Mouse (Mus musculus) neural tube, embryonic 12.5 days (tissue): ENCODE data around the gene Arhgef40. TPM values are rescaled to one million over a fixed set of nuclear protein-coding genes. Genes with fewer than 3 reads are reported as not detected.

Experiments
- ATAC-seq: fragments of 200-750 bp; cut with Nextera tagmentation; 2 replicates; pipeline ENCODE4 v1.8.0; 2017; ENCODE audit warnings: low read depth, mild to moderate bottlenecking, moderate TSS enrichment, moderate library complexity; ENCODE audit not compliant: low FRiP score
- H3K27ac ChIP-seq: fragments of 300-500 bp; sonication (generic); 2 replicates; pipeline ENCODE4 v1.5.1; 2016
- H3K27me3 ChIP-seq: fragments of 300-500 bp; sonication (generic); replicated peaks from 2 replicates; pipeline ENCODE4 v1.6.1; 2016; ENCODE audit warnings: mild to moderate bottlenecking
- H3K36me3 ChIP-seq: fragments of 300-500 bp; sonication (generic); 2 replicates; pipeline ENCODE4 v1.6.1; 2016; ENCODE audit warnings: mild to moderate bottlenecking
- H3K4me1 ChIP-seq: fragments of 300-500 bp; sonication (generic); 2 replicates; pipeline ENCODE4 v1.6.1; 2016
- H3K4me2 ChIP-seq: fragments of 300-500 bp; sonication (generic); replicated peaks from 2 replicates; pipeline ENCODE4 v1.6.1; 2016; ENCODE audit warnings: mild to moderate bottlenecking
- H3K4me3 ChIP-seq: fragments of 300-500 bp; sonication (generic); 2 replicates; pipeline ENCODE4 v1.5.1; 2016
- H3K9ac ChIP-seq: fragments of 300-500 bp; sonication (generic); 2 replicates; pipeline ENCODE4 v1.6.1; 2016; ENCODE audit warnings: mild to moderate bottlenecking
- H3K9me3 ChIP-seq: fragments of 300-500 bp; sonication (generic); 2 replicates; pipeline ENCODE4 v1.6.1; 2016; ENCODE audit warnings: mild to moderate bottlenecking
- WGBS: fragments of 180-500 bp; shearing (Covaris S2); methylation state at CpG from one replicate; pipeline ENCODE4 v1.1.7; 2016; 5-methylcytosine and 5-hydroxymethylcytosine counted together
- polyA plus RNA-seq: library from polyadenylated mRNA; unstranded; fragments of >200 nt; fragmentation: Nextera tagmentation; extraction: Ambion mirVana; gene quantifications from 2 replicates; pipeline ENCODE4 v1.2.1, GENCODE M21; 2016

Arhgef40 gene
- polyA plus RNA-seq: 105 and 110 TPM in 2 replicates

DNA sequence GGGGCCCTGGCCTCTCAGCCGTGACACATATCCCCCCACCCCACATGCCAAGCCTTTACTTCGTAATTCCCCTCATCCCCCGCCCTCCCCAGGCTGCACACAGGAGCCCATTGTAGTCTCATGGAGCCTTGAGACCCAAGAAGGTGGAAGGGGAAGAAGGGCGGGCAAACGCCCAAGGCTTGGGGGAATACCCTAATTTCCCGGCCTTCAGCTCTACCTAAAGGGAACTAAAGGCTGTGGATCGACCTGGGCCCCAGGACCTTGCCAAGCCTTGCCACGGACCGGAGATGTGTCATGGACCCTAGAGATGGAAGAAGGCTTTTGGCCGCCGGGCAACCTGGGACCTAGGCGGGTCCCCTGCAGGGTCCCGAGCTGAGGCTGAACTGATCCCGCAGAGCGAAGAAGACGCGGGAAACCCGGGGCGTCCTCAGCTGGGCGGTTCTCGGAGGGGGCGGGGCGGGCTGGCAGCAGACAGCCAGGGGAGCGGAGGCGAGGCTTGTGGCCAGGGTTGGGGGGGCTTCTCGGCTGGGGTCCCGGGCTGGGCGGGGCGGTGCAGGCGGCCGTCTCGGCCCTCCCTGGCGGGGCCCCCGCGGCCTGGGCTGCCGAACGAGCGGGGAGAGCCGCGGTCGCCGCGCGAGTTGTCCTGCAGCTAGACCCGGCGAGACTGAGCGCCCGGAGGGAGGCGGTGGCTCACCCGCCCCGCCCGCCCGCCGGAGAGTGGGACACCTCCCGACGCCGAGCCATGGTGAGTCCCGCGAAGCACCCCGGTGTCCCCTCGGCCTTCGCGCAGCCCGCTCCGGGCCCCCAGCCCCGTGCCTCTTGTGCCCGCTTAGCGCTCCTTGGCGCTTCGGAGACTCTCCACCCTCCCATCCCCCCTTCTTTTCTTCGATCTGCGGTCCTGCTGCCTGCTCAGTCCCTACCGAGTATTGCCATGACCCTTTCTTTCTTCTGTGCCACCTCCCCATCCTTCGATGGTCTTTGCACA, at the start of gene Arhgef40:
Arhgef40 (plus strand) TSS at position 473 of the 985 bp plus-strand sequence.
- Histone ChIP-seq H3K4me2 (peak within 1 kb of the TSS; percentile 80), H3K4me3 (peak within 1 kb of the TSS; percentile 69), H3K27ac (peak within 1 kb of the TSS; percentile 44), H3K9me3 (no peaks in the 10 kb centered on the region), H3K9ac (peak within 1 kb of the TSS; percentile 82), H3K4me1 (peaks cover 25% of the 10 kb centered on the region), H3K36me3 (peaks cover 15% of the 10 kb centered on the region), H3K27me3 (no peaks in the 10 kb centered on the region)
- WGBS: under 1% methylated on average over 62 of the region's 74 CpGs
- peak; percentile 85 for ATAC-seq

DNA sequence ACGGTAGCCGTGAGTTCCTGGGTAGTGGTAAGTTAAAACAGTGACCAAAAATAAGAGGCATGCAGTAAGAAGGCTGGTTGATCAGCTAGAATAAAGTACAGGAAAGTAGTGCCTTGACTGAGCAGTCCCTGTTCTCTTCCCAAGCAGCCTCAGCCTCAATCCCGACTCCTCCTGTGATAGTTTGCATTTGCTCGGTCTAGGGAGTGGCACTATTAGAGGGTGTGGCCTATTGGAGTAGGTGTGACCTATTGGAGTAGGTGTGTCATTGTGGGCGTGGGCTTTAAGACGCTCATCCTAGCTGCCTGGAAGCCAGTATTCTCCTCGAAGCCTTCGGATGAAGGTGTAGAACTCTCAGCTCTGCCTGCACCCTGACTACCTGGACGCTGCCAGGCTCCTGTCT, 45.5 kb upstream of the Arhgef40 start:
- ATAC-seq: no peak
- Histone ChIP-seq H3K4me2 (no peak overlapping the region), H3K9ac (no peak overlapping the region), H3K27me3 (no peaks in the 10 kb centered on the region), H3K36me3 (no peaks in the 10 kb centered on the region), H3K9me3 (no peaks in the 10 kb centered on the region; the same call in 1 of the 2 replicates), H3K4me1 (peaks cover 6% of the 10 kb centered on the region; the same call in 1 of the 2 replicates), H3K27ac (no peak overlapping the region), H3K4me3 (no peak overlapping the region)
- 93% methylated on average over 9 of the region's 9 CpGs for WGBS

DNA sequence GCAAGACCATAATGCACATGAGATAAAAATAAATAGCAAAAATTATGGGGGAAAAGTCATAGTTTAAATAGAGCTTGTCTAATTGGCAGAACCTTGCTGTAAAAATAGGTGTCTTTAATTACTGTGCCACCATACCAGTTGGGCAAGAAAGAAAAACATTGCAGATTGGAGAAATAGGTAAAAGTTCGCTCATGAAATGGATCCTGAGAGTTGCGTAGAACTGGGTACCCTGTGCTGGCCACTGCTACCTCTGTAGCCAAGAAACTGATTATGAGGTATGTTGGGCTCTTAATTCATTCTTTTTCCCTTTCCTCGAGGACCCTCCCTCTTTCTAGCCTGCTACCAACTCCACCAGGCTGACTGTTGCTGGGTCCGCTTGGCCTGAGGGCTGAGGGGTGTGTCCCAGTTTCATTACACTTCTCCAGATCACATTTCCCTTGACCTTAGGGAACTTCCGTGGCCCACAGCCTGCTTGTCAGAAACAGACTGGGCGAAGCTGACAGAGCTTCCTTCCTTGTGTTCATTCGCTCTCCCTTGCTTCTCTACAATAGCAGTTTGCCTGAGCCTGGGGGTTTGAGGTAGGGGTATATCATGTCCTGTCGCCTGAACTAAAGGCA, 43.5 kb upstream of the Arhgef40 start:
- H3K4me1 ChIP-seq: peaks cover 6% of the 10 kb centered on the region; the same call in 1 of the 2 replicates
- no peak overlapping the region for H3K27ac ChIP-seq
- no peaks in the 10 kb centered on the region for H3K27me3 ChIP-seq
- WGBS: 29% methylated on average over 8 of the region's 8 CpGs
- ATAC-seq: no peak
- H3K9ac ChIP-seq: no peak overlapping the region
- no peak overlapping the region for H3K4me3 ChIP-seq
- H3K4me2 ChIP-seq: no peak overlapping the region
- H3K36me3 ChIP-seq: no peaks in the 10 kb centered on the region
- no peaks in the 10 kb centered on the region for H3K9me3 ChIP-seq

DNA sequence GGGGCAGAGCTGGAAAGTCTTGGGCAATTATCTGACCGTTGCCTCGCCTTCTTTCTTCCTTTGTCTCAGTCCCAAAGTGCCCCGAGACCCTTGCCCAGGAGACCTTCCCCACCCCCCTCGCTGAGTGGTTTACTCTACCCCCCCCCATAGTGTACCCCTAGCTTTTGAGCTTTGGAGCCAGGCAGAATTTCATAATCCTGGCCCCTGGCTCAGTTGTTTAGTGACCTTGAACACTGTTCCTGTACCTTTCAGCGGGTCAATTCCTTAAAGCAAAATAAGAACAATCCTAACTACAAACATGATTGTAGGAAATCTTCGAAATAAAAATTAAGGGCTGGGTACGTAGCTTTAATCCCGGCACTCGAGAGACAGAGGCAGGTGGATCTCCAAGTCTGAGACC, 42.9 kb upstream of the Arhgef40 start:
- Histone ChIP-seq H3K27ac (no peak overlapping the region), H3K4me1 (peaks cover 6% of the 10 kb centered on the region; the same call in 1 of the 2 replicates), H3K4me2 (no peak overlapping the region), H3K27me3 (no peaks in the 10 kb centered on the region), H3K4me3 (no peak overlapping the region), H3K36me3 (no peaks in the 10 kb centered on the region), H3K9me3 (no peaks in the 10 kb centered on the region), H3K9ac (no peak overlapping the region)
- 55% methylated on average over 9 of the region's 9 CpGs for WGBS
- no peak for ATAC-seq

DNA sequence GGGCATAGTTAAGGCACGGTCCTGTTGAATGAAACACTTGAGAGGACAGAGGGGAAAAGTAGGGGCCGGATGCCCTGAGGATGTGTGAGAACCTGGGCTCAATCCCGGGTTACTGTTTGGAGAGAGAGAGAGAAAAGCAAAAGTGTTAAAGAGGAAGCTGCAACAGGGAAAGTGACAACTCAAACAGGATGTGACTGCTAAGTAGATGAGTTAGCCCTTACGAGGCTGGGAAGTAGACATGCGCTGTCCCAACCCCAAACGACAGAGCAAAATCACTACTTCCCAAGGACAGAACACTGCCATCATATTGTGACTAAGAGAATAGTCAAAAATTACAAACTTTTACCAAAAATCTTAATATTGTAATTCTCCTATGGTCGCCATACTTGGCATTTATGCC, 42.3 kb upstream of the Arhgef40 start:
- no peak overlapping the region for H3K27ac ChIP-seq
- no peak overlapping the region for H3K4me2 ChIP-seq
- H3K4me1 ChIP-seq: peaks cover 6% of the 10 kb centered on the region; the same call in 1 of the 2 replicates
- H3K36me3 ChIP-seq: no peaks in the 10 kb centered on the region
- no peaks in the 10 kb centered on the region for H3K9me3 ChIP-seq
- ATAC-seq: no peak
- no peak overlapping the region for H3K9ac ChIP-seq
- WGBS: 62% methylated on average over 7 of the region's 7 CpGs
- H3K27me3 ChIP-seq: no peaks in the 10 kb centered on the region
- H3K4me3 ChIP-seq: no peak overlapping the region

DNA sequence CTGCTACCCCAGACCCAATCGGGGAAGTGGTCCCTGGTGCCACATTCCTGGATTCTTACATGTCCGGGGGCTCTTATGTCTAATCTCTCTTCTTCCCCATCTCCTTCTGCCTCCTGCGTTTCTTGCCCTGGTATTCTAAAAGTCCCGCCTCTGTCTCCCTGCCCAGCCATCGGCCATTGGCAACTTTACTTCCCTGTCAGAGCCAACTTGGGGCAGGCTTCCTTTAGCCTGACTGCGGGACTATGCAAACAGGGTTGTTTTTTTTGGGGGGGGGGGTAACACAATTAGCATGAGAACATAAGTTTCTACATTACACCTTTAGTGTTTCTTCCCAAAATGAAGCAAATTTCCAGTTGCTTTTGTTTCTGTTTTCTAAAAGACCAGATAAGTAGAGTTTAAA, 41.2 kb upstream of the Arhgef40 start:
- H3K27ac ChIP-seq: no peak overlapping the region
- no peak overlapping the region for H3K4me2 ChIP-seq
- H3K9ac ChIP-seq: no peak overlapping the region
- ATAC-seq: no peak
- WGBS: 86% methylated on average over 6 of the region's 6 CpGs
- no peaks in the 10 kb centered on the region for H3K36me3 ChIP-seq
- H3K9me3 ChIP-seq: no peaks in the 10 kb centered on the region
- no peak overlapping the region for H3K4me3 ChIP-seq
- H3K27me3 ChIP-seq: no peaks in the 10 kb centered on the region
- H3K4me1 ChIP-seq: peaks cover 6% of the 10 kb centered on the region; the same call in 1 of the 2 replicates

DNA sequence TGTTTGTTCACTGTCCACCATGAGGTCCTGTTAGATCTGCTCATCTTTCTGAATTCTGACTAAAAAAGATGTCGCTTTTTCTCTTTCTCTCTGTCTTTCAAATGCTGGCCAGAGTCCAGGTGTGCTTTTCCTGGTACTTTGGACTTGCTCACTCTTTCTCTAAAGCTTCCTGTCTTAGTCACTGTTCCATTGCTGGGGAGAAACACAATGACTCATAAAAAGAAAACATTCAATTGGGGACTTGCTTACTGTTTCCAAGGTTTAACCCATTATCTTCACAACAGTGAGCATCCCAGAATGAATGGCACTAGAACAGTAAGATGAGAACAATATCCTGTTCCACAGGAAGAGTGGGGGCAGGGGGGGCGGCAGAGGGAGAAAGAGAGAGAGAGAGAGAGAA, 24.2 kb upstream of the Arhgef40 start:
- H3K4me2 ChIP-seq: no peak overlapping the region
- no peaks in the 10 kb centered on the region for H3K4me1 ChIP-seq
- no peaks in the 10 kb centered on the region for H3K9me3 ChIP-seq
- no peak for ATAC-seq
- H3K4me3 ChIP-seq: no peak overlapping the region
- no peak overlapping the region for H3K9ac ChIP-seq
- no peaks in the 10 kb centered on the region for H3K27me3 ChIP-seq
- H3K36me3 ChIP-seq: no peaks in the 10 kb centered on the region
- H3K27ac ChIP-seq: no peak overlapping the region
- 88% methylated on average over 2 of the region's 2 CpGs for WGBS

DNA sequence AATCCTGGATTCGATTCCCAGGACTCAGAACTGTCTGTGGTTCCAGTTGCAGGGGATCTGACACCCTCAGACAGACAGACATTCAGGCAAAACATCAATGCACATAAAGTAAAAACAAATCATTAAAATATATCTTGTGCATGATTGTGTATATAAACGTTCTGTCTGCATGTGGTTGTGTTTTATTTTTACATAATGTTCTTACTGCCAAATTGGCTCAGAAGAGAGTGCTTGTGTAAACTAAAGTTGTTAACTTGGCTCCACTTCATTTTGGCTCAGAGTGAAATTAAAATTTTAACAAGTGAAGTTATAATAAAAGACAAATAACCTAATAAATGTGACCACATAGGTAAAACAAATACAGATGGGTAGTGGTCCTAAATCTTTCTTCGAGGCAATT, 17.1 kb upstream of the Arhgef40 start:
- Histone ChIP-seq H3K4me3 (no peak overlapping the region), H3K36me3 (no peaks in the 10 kb centered on the region), H3K27ac (no peak overlapping the region), H3K9me3 (no peaks in the 10 kb centered on the region), H3K9ac (no peak overlapping the region), H3K27me3 (no peaks in the 10 kb centered on the region), H3K4me2 (no peak overlapping the region), H3K4me1 (no peaks in the 10 kb centered on the region)
- ATAC-seq: no peak
- 89% methylated on average over 3 of the region's 3 CpGs for WGBS

DNA sequence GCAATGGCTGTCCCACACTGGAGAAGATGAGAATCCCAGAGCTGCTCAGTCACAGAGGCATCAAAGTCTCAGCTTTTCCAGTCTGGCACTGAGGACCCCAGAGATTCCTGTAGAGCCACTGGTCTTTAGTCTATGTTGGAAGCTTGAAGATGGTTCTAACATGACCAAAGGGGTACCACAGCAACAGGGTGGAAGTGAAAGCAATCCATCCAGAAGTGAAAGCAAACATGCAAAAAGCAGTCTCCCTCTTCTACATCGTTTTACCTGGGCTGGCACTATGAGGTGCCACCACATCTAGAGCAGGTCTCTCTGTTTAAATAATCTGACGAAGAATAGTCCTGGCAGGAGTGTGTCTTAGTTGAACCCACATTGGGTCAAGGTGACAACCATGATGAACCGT, 5.3 kb upstream of the Arhgef40 start:
- H3K36me3 ChIP-seq: no peaks in the 10 kb centered on the region
- H3K27me3 ChIP-seq: no peaks in the 10 kb centered on the region
- H3K4me3 ChIP-seq: no peak overlapping the region
- peaks cover 9% of the 10 kb centered on the region; the same call in 1 of the 2 replicates for H3K4me1 ChIP-seq
- no peak for ATAC-seq
- H3K27ac ChIP-seq: no peak overlapping the region
- 90% methylated on average over 3 of the region's 3 CpGs for WGBS
- H3K9ac ChIP-seq: no peak overlapping the region
- H3K4me2 ChIP-seq: no peak overlapping the region
- H3K9me3 ChIP-seq: no peaks in the 10 kb centered on the region

DNA sequence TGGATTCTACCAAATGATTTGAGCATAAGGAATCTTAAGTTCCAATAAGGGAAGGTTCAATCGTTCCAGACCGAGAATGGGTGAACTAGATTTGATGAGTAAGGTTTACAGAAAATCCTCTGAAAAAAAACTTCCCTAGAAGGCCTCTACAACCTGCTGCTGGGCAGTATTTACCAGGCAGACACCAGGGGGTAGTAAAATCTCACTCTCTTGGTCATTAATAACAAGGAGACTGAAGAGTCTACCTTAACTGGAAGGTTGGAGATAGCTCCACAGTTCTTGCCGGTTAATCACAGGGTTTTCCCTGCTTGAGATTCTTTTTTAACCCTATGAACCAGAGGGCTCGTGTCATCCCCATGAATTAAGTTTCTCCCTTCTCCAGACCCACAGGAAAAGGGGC, 1.3 kb upstream of the Arhgef40 start:
- Histone ChIP-seq H3K4me3 (no peak overlapping the region), H3K27ac (no peak overlapping the region), H3K9ac (no peak overlapping the region), H3K4me1 (peaks cover 25% of the 10 kb centered on the region), H3K4me2 (peak overlapping the region; percentile 80), H3K36me3 (0 out of 2 replicates have a peak, but pooled peaks cover 3% of the 10 kb centered on the region), H3K27me3 (no peaks in the 10 kb centered on the region), H3K9me3 (no peaks in the 10 kb centered on the region)
- WGBS: 67% methylated on average over 4 of the region's 4 CpGs
- ATAC-seq: no peak

DNA sequence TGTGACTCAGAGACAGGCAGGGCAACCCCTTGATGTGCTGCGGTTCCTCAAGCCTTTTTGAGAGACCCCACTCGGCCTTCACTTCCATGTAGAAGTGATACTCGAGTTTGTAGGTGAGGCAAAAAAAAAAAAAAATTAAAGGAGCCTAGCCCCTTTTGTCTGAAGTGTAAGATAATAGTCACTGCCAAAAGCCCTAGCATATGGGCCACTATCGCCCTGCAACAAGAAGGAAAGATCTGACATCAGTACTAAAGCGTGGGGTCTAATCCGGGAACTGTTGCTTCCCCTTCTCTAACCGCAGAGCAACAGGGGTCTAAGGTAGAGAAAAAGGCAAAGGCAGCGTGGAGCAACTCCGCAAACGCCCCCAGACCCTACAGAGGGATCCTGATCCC, 668 bp upstream of the Arhgef40 start:
- H3K36me3 ChIP-seq: peaks cover 8% of the 10 kb centered on the region
- WGBS: 8% methylated on average over 10 of the region's 10 CpGs
- peak overlapping the region; percentile 69 for H3K4me3 ChIP-seq
- peaks cover 25% of the 10 kb centered on the region for H3K4me1 ChIP-seq
- H3K4me2 ChIP-seq: peak overlapping the region; percentile 80
- no peak for ATAC-seq
- H3K27me3 ChIP-seq: no peaks in the 10 kb centered on the region
- no peak overlapping the region for H3K27ac ChIP-seq
- H3K9me3 ChIP-seq: no peaks in the 10 kb centered on the region
- peak overlapping the region; percentile 82 for H3K9ac ChIP-seq
